Mouse (Mus musculus) heart, adult 2 months (tissue): ENCODE results near the gene Clrn1.

Source experiments
- CTCF ChIP-seq: fragments of 200-600 bp; IDR thresholded peaks from 2 replicates; pipeline ENCODE4 v1.8.1; 2022; ENCODE audit warnings: antibody characterized with exemption, mild to moderate bottlenecking, moderate library complexity
- POLR2A ChIP-seq: fragments of 200-500 bp; IDR thresholded peaks from 2 replicates; pipeline ENCODE4 v1.6.1; 2011; ENCODE audit warnings: mild to moderate bottlenecking, low read depth, low read length, control low read depth; ENCODE audit not compliant: insufficient read depth

- TF ChIP-seq POLR2A (no peak), CTCF (no peak)
Observed at GRCm38 (mm10) chr3:58828366-58829153, 56.6 kb downstream of the Clrn1 start.
